Mouse (Mus musculus) retina, postnatal 7 days (tissue): ENCODE results near the gene Rsc1a1.

Experiments used
- DNase-seq: peaks from one replicate; pipeline ENCODE4 v3.0.0-alpha.2; 2012; ENCODE audit warnings: low read depth, low spot score

The Rsc1a1 gene

DNA sequence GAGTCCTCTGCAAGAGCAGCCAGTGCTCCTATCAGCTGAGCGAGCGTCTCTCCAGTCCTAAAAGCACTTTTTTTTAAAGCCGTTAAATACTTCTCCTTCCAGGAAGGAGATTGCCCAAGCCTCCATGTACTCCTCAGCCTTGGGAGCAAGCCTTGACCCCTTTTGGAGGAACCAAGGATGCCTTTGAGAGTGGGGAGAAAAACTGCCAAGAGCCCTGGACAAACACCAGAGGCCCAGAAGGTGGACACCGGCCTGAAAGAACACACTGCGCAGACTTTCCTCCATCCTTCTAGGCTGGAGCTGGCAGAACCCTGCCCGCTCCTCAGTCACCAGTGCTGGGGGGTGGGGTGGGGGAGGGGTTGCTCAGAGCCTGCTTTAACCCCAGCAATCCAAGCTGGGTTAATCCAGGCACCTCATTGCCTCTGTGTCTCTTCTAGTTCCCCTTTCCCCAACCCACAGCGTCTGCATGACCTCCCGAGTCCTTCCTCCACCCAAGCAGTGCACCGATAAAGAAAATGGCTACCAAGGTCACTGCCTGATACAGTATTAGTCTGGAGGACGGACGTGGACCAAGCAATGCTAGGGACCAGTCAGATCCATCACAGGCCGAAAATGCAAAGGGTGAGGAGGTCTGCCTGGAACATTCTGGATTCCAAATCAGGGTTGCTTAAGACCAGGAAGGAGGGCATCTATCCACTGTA lies 29.3 kb downstream of the Rsc1a1 start:
- no peak for DNase-seq

DNA sequence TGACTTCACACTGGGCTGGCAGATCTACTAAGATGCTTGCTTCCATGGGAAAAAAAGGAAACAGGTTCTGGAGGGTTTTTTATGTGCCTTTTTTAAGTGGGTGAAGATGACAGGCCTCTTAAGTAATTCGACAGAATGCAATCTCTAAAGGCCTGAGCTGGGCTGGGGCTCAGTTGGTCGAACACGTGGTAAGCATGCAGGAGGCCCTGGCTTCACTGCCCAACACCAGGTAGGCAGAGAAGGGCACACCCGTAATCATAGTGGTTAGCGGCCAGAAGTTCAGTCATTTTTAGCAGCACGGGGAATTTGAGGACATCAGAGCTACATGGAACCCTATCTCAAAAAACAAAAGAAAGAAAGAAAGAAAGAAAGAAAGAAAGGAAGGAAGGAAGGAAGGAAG lies 30.9 kb downstream of the Rsc1a1 start:
- DNase-seq, result no peak

DNA sequence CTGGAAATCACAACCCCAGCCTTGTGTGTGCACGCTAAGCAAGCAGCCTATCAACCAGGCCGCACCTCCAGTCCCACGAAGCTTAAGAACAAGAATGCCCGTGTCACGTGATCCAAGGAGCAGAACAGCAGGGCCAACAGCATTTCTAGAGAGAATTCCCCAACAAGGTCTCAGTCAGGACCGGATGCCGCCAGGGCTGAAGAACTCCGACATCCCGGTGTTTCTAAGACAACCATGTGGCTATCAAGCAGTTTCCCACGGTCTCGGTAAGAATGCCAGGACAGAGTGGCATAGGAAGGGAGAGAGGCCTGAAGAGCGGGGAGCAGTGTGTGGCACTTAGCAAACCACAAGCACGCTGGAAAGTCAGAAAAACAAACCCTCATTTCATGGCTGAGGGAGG lies 31.6 kb downstream of the Rsc1a1 start:
- no peak for DNase-seq

DNA sequence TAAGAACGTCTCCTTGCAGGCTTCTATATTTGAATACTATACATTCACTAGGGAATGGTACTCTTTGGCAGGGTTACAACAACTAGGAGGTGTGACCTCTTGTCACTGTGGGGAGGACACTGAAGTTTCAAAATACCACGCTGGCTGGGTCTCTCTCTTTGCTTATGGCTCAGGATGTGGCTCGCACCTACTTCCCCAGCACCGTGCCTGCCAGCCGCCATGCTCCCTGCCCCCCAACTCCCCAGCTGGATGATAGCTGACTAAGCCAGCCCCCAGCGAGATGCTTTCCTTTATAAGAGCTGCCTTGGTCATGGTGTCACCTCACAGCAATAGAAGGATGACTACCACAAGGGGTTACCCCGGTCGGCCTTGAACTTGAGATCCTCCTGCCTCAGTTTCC lies 32.4 kb downstream of the Rsc1a1 start:
- DNase-seq, result no peak

DNA sequence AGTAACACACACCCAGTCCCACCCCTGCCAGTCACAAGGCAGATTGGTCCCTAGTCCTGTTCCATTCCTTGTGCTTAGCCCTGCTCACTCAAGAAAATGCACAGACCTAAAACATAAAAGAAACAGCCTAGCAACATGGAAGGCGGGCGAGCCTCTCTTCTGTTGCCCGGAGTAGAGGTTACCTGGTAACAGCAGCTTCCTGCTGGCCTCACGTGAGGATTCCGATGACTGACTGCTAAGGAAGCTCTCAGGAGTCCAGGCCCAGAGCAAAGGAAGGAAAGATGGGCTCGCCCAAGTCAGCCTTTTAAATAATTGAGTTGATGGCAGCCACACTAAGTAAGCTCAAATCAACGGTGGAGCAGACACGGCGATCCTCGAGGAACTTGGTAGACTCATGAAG lies 33.5 kb downstream of the Rsc1a1 start:
- no peak for DNase-seq

DNA sequence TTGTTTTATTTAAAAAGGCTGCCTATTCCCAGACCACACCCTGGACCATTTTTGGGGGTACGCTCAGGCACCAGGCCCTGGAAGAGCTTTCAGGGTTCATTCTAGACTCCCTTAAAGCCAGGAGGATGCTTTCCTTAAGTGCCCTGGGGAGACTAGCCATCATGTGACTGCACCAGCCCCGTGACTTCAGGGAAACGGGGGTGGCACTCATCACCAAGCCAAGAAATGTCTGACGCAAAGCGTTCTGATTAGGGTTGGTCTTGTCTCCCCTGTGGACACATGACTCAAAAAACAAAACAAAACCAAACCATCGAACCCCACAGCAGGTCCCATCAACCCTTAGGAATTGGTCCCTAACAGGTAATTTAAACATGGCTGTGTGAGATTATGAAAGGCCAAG lies 34.1 kb downstream of the Rsc1a1 start:
- DNase-seq, result no peak

DNA sequence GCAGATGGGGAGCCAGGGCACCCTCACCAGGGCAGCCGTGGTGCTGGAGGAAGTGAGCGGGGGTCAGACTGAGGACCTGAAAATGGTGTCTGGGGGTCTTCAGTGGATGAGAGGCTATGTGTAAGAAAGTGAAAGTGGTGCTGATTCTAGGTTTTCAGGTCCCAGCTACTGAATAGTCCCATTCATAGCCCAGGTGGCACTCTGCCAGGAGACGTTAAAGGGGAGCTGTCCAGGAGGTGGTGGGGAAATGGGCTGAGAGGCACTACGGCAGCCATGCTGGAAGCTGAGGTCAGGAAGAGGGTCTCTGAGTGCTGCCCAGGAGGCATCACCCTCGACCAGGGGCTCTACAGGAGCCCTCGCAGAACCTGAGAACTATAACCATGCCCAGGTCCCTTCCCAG lies 36.2 kb downstream of the Rsc1a1 start:
- no peak for DNase-seq

DNA sequence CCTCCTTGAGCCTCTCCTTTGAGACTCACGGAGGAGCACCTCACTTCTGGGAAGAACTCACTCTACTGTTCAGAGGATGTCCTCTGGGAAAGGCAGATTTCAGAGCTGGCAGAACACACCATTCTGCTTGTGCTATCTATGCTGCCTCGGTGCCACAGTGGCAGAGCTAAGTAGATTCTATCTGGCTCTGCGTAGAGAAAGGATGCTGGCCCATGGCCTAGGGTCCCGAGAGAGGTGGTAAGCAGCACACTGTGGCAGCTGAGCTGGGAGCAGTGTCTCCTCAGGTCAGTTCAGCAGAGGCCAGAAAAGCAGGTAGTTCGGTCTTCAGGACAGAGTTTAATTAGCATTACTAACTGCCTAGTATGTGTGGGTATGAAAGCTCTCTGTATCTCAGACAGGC lies 37.1 kb downstream of the Rsc1a1 start:
- DNase-seq, result no peak

DNA sequence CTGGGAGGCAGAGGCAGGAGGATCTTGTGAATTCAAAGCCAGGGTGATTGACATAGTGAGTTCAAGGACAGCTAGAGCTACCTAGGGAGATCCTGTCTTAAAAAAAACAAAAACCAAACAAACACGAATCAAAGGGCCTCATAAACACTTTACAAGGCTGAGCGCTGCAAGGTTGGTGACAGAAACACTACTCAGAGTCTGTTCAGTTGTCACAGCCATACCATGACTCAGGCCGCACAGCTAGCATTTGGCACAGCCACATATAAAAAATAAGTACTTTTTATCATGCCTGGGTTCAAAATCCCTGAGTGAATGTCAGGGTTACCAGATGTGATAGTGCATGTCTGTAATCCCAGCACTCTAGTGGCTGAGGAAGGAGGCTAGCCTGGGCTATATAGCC lies 38.2 kb downstream of the Rsc1a1 start:
- DNase-seq, result no peak

DNA sequence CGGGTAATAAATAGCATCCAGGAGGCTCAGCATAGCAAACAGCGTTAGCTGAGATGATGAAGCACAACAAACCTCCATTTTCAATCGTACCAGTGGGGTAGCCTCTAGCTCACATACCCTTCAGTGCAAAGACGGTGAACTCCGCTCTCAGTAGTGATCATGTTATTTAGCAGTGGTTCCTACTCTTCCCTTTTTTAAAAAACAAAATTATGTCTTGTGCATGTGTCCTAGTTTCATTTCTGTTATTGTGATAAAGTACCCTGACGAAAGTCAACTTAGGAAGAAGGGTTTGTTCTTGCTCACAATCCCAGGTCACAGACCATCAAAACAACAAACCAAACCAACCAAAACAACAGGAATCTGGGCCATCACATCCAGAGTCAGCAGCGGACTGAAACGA lies 39.4 kb downstream of the Rsc1a1 start:
- no peak for DNase-seq

DNA sequence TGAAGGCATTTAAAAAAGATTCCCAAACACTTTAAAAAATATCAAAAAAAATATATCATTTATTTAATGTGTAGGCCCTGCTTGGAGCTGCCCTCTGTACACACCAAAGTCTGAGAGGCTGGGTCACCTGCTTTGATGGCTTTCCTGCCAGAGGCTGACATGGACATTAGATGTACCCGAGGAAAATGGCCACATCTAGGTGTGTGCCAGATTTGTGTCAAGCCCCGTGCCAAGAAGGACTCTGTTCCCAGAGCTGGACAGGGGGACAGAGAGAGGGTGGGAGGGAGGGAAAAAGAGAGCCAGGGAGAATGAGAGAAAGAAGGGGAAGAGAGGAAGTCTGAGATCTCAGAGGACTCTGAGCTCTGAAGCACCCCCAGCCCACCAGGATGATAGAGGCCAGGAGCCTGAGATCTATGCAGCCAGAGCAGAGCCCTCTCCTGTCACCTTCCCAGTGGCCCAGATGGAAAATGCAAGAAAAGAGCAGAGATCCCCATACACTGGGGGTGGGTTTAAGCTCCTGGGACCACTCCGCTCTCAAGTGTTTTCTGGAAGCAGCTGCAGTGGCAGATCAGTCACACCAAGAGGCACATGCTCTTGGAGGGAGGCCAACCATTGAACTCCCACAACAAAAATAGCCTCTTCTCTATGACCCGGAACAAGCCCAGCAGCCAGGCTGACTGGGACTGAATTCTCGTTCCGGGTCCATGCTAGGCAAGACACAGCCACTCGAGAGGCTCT lies 42.1 kb downstream of the Rsc1a1 start:
- DNase-seq, result no peak

DNA sequence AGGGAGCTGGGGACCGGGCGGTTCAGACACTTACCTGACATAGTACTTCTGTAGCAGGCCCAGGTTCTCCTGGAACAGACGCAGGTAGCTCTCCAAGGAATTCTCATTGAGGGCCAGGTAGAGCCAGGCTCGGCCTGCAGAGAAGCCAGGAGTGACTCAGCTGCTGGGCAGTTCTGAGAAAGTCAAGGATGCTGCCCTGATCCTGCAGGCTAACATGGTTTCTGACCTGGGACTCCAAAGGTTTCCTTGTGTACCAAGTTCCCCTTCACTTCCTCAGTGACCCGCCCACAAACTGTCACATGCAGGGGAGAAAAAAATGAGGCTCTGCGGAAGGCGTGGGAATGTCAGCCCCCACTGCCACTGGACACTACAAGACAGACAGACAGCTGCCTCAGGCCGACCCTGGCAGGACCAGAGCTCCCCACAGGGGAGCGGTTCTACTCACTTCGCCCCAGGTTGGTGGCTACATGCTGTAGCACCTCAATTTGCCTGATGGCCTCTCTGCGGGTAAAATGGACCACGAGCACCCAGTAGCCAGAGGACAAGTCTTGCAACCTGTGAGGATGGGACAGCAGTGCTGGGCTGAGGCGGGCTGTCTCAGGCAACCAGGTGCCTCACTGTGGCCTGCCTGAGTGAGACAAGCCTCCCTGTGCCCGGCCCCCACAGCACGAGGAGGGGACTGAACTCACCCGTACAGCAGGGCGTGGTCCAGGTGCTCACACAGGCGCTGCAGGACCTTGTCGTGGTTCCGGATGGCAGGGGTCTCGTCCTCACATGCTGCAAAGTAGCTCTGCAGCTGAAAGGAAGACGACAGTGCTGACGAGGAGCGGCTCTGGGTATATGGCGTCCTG lies 43.2 kb downstream of the Rsc1a1 start:
- DNase-seq, result no peak

DNA sequence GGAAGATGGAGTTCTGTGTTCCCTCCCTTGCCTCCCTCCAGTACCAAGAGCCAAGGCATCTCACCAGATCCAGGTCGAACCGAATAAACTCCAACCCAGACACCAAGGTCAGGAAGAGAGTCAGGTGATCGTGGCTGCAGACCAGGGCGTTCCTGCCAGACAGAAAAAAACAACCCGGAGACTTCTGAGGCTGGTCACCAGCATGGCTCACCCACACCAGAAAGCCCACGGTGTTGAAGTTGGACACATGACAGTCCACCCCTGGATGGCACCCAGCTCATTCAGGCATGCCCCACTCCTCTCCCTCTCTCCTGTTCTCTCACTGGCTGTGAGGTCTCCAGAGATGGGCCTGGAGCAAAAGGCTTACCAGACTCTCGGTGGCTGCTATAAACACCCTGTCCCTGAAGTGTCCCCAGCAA lies 44.0 kb downstream of the Rsc1a1 start:
- DNase-seq, result no peak

DNA sequence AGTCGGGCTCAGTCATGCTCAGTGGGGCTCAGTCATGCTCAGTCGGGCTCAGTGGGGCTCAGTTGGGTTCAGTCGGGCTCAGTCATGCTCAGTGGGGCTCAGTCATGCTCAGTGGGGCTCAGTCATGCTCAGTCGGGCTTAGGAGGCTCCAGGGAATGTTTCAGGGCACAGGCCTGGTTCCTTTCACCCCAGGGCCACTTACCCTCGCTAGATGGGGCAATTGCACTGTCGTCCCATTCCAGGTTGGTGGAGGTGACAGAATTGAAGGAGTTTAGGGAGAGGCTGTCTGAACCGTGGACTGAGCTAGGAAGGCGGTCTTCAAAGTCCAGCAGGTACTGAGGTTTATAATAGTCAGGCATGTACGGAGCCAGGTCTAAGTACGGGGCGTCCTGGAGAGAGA lies 45.9 kb downstream of the Rsc1a1 start:
- no peak for DNase-seq

DNA sequence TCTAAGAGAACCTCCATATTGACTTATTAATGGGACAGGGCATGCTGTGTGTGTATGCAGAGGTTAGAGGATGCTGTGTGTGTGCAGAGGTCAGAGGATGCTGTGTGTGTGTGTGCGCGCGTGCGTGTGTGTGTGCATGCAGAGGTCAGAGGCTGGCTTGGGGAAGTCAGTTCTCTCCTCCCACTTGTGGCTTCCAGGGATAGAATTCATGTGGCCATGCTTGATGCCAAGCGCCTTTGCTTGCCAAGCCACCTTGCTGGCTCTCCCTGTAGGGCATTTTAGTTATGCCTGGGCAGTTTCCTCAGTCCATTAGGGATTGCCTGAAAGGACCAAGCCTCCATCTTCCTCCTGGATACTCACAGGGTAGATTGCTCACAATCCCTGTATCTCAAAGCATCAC lies 48.7 kb downstream of the Rsc1a1 start:
- DNase-seq, result no peak

DNA sequence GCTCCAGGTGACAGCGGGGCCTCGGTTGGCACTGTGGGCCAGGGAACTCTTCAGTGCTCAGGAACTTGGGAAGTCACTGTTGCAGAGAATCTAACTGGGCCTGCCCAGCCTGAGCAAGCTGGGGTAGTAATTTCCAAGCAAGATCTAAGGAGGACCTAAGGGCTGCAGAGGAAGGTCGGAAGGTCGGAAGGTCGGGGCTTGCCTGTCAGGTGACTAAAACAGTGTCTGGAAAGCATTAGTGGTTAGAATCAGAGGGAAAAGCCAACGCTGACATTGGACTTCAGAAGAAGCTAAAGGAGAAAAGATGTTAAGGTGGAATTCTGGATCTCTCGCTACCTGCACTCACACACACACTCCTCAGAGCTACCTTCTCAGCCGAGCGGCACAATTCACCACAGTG lies 49.4 kb downstream of the Rsc1a1 start:
- DNase-seq, result no peak
